Mouse (Mus musculus) liver, adult 2 months (tissue): ENCODE measurements around the gene Spata25.

Experiments used
- CTCF ChIP-seq: fragments of 200-500 bp; IDR thresholded peaks from 2 replicates; pipeline ENCODE4 v1.5.1; 2011; ENCODE audit warnings: low read depth, low read length, control low read depth
- POLR2A ChIP-seq: fragments of 200-500 bp; IDR thresholded peaks from 2 replicates; pipeline ENCODE4 v1.6.1; 2011; ENCODE audit warnings: low read length, control low read depth; ENCODE audit not compliant: insufficient read depth; ENCODE audit errors: extremely low read depth

DNA sequence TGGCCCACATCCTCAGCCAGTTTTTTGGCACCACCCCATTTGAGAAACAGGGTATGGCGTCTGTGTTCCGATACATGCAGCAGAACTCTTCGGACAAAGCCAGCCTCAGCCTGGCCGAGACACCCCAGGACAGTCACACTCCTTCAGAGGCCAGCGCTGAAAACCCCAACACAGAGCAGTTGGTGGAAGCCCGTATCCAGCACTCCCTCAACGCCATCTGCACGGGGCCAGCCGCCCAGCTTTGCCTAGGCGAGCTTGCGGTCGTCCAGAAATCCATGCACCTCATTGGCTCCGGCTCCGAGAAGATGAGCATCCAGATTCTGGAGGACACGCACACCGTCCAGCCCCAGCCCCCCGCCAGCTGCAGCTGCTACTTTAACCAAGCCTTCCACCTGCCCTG is 2.8 kb downstream of the Spata25 start:
- TF ChIP-seq CTCF (no peak), POLR2A (no peak)
